Mouse (Mus musculus) stomach, postnatal 0 days (tissue): ENCODE results near the gene Mrps35.

Source experiments
- CTCF ChIP-seq: IDR thresholded peaks from 2 replicates; pipeline ENCODE4 v1.5.1; 2016; ENCODE audit warnings: antibody characterized with exemption, low read depth, mild to moderate bottlenecking, moderate library complexity
- EP300 ChIP-seq: optimal IDR thresholded peaks from 2 replicates; pipeline ENCODE3; 2016; ENCODE audit warnings: antibody characterized with exemption

DNA sequence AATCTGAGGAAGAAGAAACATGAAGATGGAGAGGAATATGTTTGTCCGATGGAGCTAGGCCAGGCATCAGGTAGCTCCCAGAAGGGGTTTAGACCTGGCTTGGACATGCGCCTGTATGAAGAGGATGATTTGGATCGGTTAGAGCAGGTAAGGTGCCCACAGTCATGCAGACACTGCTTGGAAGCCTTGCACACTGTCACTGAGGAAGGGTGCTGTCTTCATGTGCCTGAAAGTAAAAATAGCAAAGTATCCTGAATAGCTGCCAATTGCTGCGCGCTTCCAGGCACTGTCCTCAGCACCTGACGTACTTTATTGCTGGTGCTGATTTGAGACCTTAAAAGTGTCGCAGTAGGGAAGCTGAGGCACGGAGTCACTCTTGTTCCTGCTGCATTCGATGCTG lies 13.0 kb upstream of the Mrps35 start:
- no peak for TF ChIP-seq CTCF
- TF ChIP-seq EP300: no peak
